ENCODE assay signal across 8 mouse cellular contexts in genomic region chr4:41755338-41756305, GRCm38 (mm10). TPM values are rescaled to one million over a fixed set of nuclear protein-coding genes. Genes with fewer than 3 reads are reported as not detected.
DNase-seq lines count a peak whose midpoint lies in the region; ATAC-seq lines count a peak whose summit lies in the region.

Gene Sigmar1 (minus strand): TSS chr4:41756157.

- peak; percentile 79 for ATAC-seq in intestine, embryonic 15.5 days
- ATAC-seq in megakaryocyte-erythroid progenitor cell, adult 5-6 weeks (replicated peaks; ENCODE audit: low FRiP score, low TSS enrichment, poor library complexity, severe bottlenecking), result peak; percentile 62

- peak within 1 kb of the TSS; percentile 84 for H3K27ac ChIP-seq in intestine, embryonic 15.5 days

- no peaks in the 10 kb centered on the region for H3K9me3 ChIP-seq in intestine, embryonic 15.5 days

- H3K4me3 ChIP-seq in intestine, embryonic 15.5 days (replicated peaks), result peak within 1 kb of the TSS; percentile 60

- peak; percentile 86 to 88 for DNase-seq in adrenal gland, adult 18-20 months (ENCODE audit: low spot score in 2 of 2)
- DNase-seq in embryo, embryonic 11 days, result peak; percentile 91
- DNase-seq in gastrocnemius, postnatal 36 days, result peak; percentile 82
- peak; percentile 84 to 85 for DNase-seq in left cerebral cortex, postnatal 14 days (ENCODE audit: low spot score in 2 of 2)
- peak; percentile 82 for DNase-seq in right cerebral cortex, postnatal 14 days
- peak; percentile 80 for DNase-seq in urinary bladder, postnatal 25 days (ENCODE audit: low spot score)

- peak within 1 kb of the TSS; percentile 88 for H3K4me2 ChIP-seq in intestine, embryonic 15.5 days (replicated peaks)

- H3K27me3 ChIP-seq in intestine, embryonic 15.5 days (replicated peaks), result no peaks in the 10 kb centered on the region

- WGBS in intestine, embryonic 15.5 days, result under 1% methylated on average over 57 of the region's 57 CpGs

- intact Hi-C loops in gastrocnemius, postnatal 36 days (cut with DNase I), result no loop called here
- intact Hi-C loops in left cerebral cortex, postnatal 14 days (cut with DNase I), result no loop called here

- H3K36me3 ChIP-seq in intestine, embryonic 15.5 days, result 0 out of 2 replicates have a peak, but pooled peaks cover 5% of the 10 kb centered on the region

- peaks cover 22% of the 10 kb centered on the region for H3K4me1 ChIP-seq in intestine, embryonic 15.5 days (replicated peaks)

- H3K9ac ChIP-seq in intestine, embryonic 15.5 days, result peak within 1 kb of the TSS; percentile 75

RNA-seq across cellular contexts. Expression of gene Sigmar1, which starts in this region (rescaled TPM):
- 10 to 100 TPM; 75.2 to 77.2 TPM for total RNA-seq in adrenal gland, adult 18-20 months (2021)
- 1 to 10 TPM; 7.2 to 8.8 TPM for total RNA-seq in gastrocnemius, postnatal 36 days (2021)
- 94.7 and 108 TPM in 2 replicates for polyA plus RNA-seq in intestine, embryonic 15.5 days (2015; fragmentation: Nextera tagmentation; extraction: Ambion mirVana)
- 10 to 100 TPM; 67.8 to 83.8 TPM for total RNA-seq in left cerebral cortex, postnatal 14 days (2021)
- total RNA-seq in megakaryocyte-erythroid progenitor cell, adult 5-6 weeks (2014; fragmentation: Nextera tagmentation), result 34.2 and 53.7 TPM in 2 replicates
- total RNA-seq in megakaryocyte-erythroid progenitor cell, adult 5-6 weeks (2017), result 49.7 and 57.2 TPM in 2 replicates

Comparison
In these comparisons a context has a peak if more than half of its experiments do, and no peak if none do; other contexts are left out.
1. Peak in every context shown above with its lines: DNase-seq, ATAC-seq, H3K4me3 ChIP-seq and H3K27ac ChIP-seq.